Mouse (Mus musculus) CH12.LX (cell line): Measurements from ENCODE around the gene Tmem100.

ENCODE experiments used
- BHLHE40 ChIP-seq: IDR thresholded peaks from 2 replicates; pipeline ENCODE4 v1.6.1; 2011; ENCODE audit warnings: mild to moderate bottlenecking, low read depth, low read length, improper control_type of control experiment
- CTCF ChIP-seq, 2 experiments: IDR thresholded peaks in 1 of 2; conservative IDR thresholded peaks in 1 of 2; 2 replicates each; pipeline ENCODE4 v1.5.1; 2011 to 2012; ENCODE audit warnings: low read depth in 2 of 2, low read length in 2 of 2, improper control_type of control experiment in 1 of 2, inconsistent platforms in 1 of 2, mild to moderate bottlenecking in 1 of 2, moderate library complexity in 1 of 2
- MAFK ChIP-seq: IDR thresholded peaks from 2 replicates; pipeline ENCODE4 v1.6.1; 2011; ENCODE audit warnings: low read length, improper control_type of control experiment; ENCODE audit not compliant: insufficient replicate concordance
- MAZ ChIP-seq: IDR thresholded peaks from 2 replicates; pipeline ENCODE4 v1.6.1; 2012; ENCODE audit warnings: low read depth, mild to moderate bottlenecking, inconsistent platforms, low read length, improper control_type of control experiment, moderate library complexity
- RAD21 ChIP-seq: IDR thresholded peaks from 2 replicates; pipeline ENCODE4 v1.6.1; 2011; ENCODE audit warnings: low read depth, mild to moderate bottlenecking, low read length, improper control_type of control experiment, moderate library complexity
- ZNF384 ChIP-seq: IDR thresholded peaks from 2 replicates; pipeline ENCODE4 v1.6.1; 2012; ENCODE audit warnings: low read depth, low read length, improper control_type of control experiment, inconsistent platforms

GRCm38 (mm10) chr11:90029841-90030398 is at the start of gene Tmem100:
- TF ChIP-seq BHLHE40 = no peak
- no peak for TF ChIP-seq ZNF384
- TF ChIP-seq CTCF (conservative IDR thresholded peaks at IDR 0.05 in 1 of 2, IDR thresholded peaks at IDR 0.05 in 1 of 2; ENCODE audit: low read depth in 2 of 2, low read length in 2 of 2) = no peak
- TF ChIP-seq MAZ = no peak
- no peak for TF ChIP-seq MAFK
- no peak for TF ChIP-seq RAD21
